Mouse (Mus musculus) sigmoid colon, adult 10 weeks (tissue): ENCODE measurements around the gene Ahdc1. TPM values are rescaled to one million over a fixed set of nuclear protein-coding genes. Genes with fewer than 3 reads are reported as not detected.

Source experiments
- polyA plus RNA-seq: library from polyadenylated mRNA; stranded (reverse); fragments of 350-450 nt; fragmentation: Illumina TruSeq; extraction: RNeasy Lipid Tissue Mini Kit (QIAGEN cat#74804); gene quantifications from one replicate; pipeline ENCODE4 v1.2.3, GENCODE M21; 2014; ENCODE audit warnings: low read depth, low replicate concordance

Gene Ahdc1
- polyA plus RNA-seq = 2.9 TPM

DNA sequence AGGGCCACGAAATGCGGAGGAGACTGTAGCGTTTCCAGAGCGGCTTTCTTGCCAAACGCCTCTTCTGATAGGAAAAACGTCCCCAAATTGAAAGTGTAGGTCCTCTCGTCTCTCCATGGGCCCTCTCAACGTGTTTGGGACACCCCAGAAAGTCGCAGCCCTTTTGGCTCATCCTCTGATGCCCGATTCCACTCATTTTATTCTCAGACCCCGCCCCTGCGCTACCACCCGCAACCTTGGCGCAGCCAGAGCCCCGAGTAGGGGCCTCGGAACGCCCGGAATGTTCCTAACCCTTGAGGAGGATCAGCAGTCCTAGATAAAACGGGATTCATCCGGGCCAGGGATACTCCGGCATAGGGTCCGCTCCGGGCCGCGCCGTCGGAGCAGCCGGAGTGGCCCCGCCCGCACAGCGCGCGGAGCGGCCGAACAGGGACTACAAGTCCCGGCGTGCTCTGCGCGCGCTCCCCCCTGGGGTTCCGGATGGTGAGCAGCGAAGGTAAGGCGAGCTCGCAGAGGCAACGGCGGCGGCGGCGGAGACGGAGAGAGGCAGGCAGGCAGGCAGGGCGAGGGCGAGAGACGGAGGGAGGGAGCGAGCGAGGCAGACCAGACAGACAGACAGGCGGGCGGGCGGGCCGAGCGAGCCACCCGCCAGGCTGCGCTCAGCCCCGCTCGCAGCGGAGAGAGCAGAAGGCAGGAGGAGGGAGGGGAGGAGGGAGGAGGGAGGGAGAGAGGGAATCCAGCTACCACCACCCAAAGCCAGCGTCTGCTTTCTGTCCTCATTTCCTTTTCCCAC is at the start of gene Ahdc1:
TSS of gene Ahdc1 (plus strand) at position 233 of the 793 bp plus-strand sequence.

DNA sequence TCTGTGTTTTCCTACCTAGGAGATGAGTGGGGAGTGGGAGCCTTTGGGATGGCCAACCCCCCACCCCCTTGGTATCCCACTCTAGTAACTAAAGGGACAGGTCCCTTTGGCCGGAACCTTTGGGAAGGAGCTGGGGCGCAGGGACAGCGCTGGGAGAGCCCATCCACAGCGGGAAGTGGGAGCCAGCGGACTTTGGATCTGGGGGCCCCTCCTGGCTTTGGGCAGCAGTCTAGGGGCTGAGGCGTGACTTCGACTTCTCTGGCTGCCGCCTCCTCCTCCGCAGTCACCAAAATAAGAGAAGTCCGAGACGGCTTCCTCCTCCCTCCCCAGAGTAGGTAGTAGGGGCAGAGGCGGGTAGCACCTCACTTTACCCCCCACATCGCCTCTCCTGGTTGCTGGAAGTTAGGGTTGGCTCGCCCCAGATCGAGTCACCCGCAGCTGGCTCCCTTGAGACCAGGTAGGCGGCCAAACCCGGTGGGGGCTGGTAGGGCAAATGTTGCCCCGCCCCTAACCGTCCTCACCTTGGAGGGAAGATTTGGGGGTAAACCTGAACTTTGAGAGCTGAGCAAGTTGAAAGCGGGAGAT is 37.2 kb upstream of the Ahdc1 start, which contains the start of gene Fgr:
TSS of gene Fgr (plus strand) at position 282 of the 585 bp plus-strand sequence.

Other genes starting within 250 kb of the Ahdc1 start
- gene Rpa2, start 242.9 kb upstream of the Ahdc1 start, polyA plus RNA-seq = 4.5 TPM
- gene Themis2, start 214.9 kb upstream of the Ahdc1 start, polyA plus RNA-seq = 1.2 TPM
- gene Ppp1r8, start 168.1 kb upstream of the Ahdc1 start, polyA plus RNA-seq = 7.9 TPM
- 174 TPM for gene Stx12, start 126.8 kb upstream of the Ahdc1 start, polyA plus RNA-seq
- gene Fam76a, start 88.7 kb upstream of the Ahdc1 start, polyA plus RNA-seq = 34.2 TPM
- 1.3 TPM for gene Fgr, start 37.2 kb upstream of the Ahdc1 start, polyA plus RNA-seq
- 162 TPM for gene Wasf2, start 119.2 kb downstream of the Ahdc1 start, polyA plus RNA-seq
- gene Cd164l2, start 200.9 kb downstream of the Ahdc1 start, polyA plus RNA-seq = not detected
- gene Gpr3, start 201.3 kb downstream of the Ahdc1 start, polyA plus RNA-seq = not detected
- gene Map3k6, start 229.6 kb downstream of the Ahdc1 start, polyA plus RNA-seq = 0.25 TPM